Mouse (Mus musculus): ENCODE data around the gene 6030408B16Rik. TPM values are rescaled to one million over a fixed set of nuclear protein-coding genes. Genes with fewer than 3 reads are reported as not detected.

The 6030408B16Rik gene
- polyA plus RNA-seq, 2 experiments: 0.10 to 0.18 TPM

DNA sequence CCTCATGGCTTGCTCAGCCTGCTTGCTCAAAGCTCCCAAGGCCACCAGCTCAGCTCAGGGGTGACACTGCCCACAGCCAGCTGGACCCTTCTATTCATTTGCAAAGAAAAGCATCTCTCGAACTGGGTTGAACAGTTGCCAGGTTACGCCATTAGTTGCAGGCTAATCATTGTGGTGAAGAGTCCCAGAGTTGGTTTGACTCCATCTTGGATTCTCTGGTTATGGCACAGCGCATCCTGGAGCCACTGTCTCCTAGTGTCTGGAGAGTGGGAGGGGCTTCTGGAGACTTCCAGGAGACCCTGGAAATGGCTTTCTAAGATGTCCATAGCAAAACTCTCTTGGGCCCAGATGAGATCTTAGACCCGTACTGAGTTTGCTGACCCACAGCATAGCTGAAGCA is 22.4 kb downstream of the 6030408B16Rik start:
- H3K9ac ChIP-seq (replicated peaks): no peak overlapping the region
- H3K4me3 ChIP-seq (ENCODE audit: insufficient read depth in 1 of 2, low read depth in 2 of 2, low read length in 2 of 2): no peak overlapping the region
- no peaks in the 10 kb centered on the region for H3K27me3 ChIP-seq (ENCODE audit: control insufficient read depth, insufficient read depth, low read length)
- H3K9me3 ChIP-seq (ENCODE audit: control insufficient read depth, low read length): no peaks in the 10 kb centered on the region
- H3K36me3 ChIP-seq (replicated peaks; ENCODE audit: control insufficient read depth, insufficient read depth, low read depth): no peaks in the 10 kb centered on the region
- H3K27ac ChIP-seq: no peak overlapping the region
- no peak for DNase-seq (ENCODE audit: low read depth in 3 of 3, low spot score in 3 of 3)
- TF ChIP-seq EP300 (IDR thresholded peaks at IDR 0.05; ENCODE audit: low read depth) (no peak), CTCF (IDR thresholded peaks at IDR 0.05; ENCODE audit: low read depth) (no peak)
- no peak for ATAC-seq (ENCODE audit: insufficient read depth)
- WGBS (ENCODE audit: insufficient replicate concordance): 74% methylated on average over 4 of the region's 4 CpGs
- H3K4me1 ChIP-seq (replicated peaks; ENCODE audit: control insufficient read depth in 2 of 2, insufficient read depth in 2 of 2, low read length in 1 of 2): peaks cover 0 to 16% of the 10 kb centered on the region in 2 experiments; a peak in 2 of 4 replicates
- H3K4me2 ChIP-seq (ENCODE audit: low read depth): no peak overlapping the region

- WGBS (ENCODE audit: insufficient replicate concordance): 1% methylated on average over 11 of the region's 11 CpGs
- DNase-seq (ENCODE audit: low read depth in 3 of 3, low spot score in 3 of 3): peak; percentile 47 to 56 (median 53)
- Histone ChIP-seq H3K9me3 (ENCODE audit: control insufficient read depth, low read length) (no peaks in the 10 kb centered on the region), H3K27ac (no peak overlapping the region), H3K36me3 (replicated peaks; ENCODE audit: control insufficient read depth, insufficient read depth, low read depth) (no peaks in the 10 kb centered on the region), H3K4me3 (ENCODE audit: insufficient read depth in 1 of 2, low read depth in 2 of 2, low read length in 2 of 2) (peak overlapping the region; percentile 3 to 52; a peak in 2 of 4 replicates), H3K4me2 (ENCODE audit: low read depth) (peak overlapping the region; percentile 35), H3K27me3 (ENCODE audit: control insufficient read depth, insufficient read depth, low read length) (no peaks in the 10 kb centered on the region), H3K4me1 (replicated peaks; ENCODE audit: control insufficient read depth in 2 of 2, insufficient read depth in 2 of 2, low read length in 1 of 2) (peaks cover 0 to 19% of the 10 kb centered on the region in 2 experiments; a peak in 2 of 4 replicates), H3K9ac (replicated peaks) (no peak overlapping the region)
- TF ChIP-seq CTCF (IDR thresholded peaks at IDR 0.05; ENCODE audit: low read depth): peak; percentile 90
- no peak for TF ChIP-seq EP300 (IDR thresholded peaks at IDR 0.05; ENCODE audit: low read depth)
- ATAC-seq (ENCODE audit: insufficient read depth): peak; percentile 67; the same call in 1 of the 2 replicates
Measured at GRCm38 (mm10) chr15:101315832-101316231, 22.8 kb downstream of the 6030408B16Rik start.

- no peak for ATAC-seq (ENCODE audit: insufficient read depth)
- Histone ChIP-seq H3K9me3 (ENCODE audit: control insufficient read depth, low read length) (no peaks in the 10 kb centered on the region), H3K27me3 (ENCODE audit: control insufficient read depth, insufficient read depth, low read length) (no peaks in the 10 kb centered on the region), H3K4me2 (ENCODE audit: low read depth) (peak overlapping the region; percentile 35), H3K4me1 (replicated peaks; ENCODE audit: control insufficient read depth in 2 of 2, insufficient read depth in 2 of 2, low read length in 1 of 2) (peaks cover 0 to 23% of the 10 kb centered on the region in 2 experiments; a peak in 2 of 4 replicates), H3K27ac (no peak overlapping the region), H3K4me3 (ENCODE audit: insufficient read depth in 1 of 2, low read depth in 2 of 2, low read length in 2 of 2) (peak overlapping the region; percentile 3 to 35), H3K9ac (replicated peaks) (no peak overlapping the region), H3K36me3 (replicated peaks; ENCODE audit: control insufficient read depth, insufficient read depth, low read depth) (no peaks in the 10 kb centered on the region)
- WGBS (ENCODE audit: insufficient replicate concordance): 15% methylated on average over 13 of the region's 13 CpGs
- TF ChIP-seq CTCF (IDR thresholded peaks at IDR 0.05; ENCODE audit: low read depth) (no peak), EP300 (IDR thresholded peaks at IDR 0.05; ENCODE audit: low read depth) (no peak)
- DNase-seq (ENCODE audit: low read depth in 3 of 3, low spot score in 3 of 3): no peak
Measured at GRCm38 (mm10) chr15:101316279-101316912, 23.4 kb downstream of the 6030408B16Rik start.

DNA sequence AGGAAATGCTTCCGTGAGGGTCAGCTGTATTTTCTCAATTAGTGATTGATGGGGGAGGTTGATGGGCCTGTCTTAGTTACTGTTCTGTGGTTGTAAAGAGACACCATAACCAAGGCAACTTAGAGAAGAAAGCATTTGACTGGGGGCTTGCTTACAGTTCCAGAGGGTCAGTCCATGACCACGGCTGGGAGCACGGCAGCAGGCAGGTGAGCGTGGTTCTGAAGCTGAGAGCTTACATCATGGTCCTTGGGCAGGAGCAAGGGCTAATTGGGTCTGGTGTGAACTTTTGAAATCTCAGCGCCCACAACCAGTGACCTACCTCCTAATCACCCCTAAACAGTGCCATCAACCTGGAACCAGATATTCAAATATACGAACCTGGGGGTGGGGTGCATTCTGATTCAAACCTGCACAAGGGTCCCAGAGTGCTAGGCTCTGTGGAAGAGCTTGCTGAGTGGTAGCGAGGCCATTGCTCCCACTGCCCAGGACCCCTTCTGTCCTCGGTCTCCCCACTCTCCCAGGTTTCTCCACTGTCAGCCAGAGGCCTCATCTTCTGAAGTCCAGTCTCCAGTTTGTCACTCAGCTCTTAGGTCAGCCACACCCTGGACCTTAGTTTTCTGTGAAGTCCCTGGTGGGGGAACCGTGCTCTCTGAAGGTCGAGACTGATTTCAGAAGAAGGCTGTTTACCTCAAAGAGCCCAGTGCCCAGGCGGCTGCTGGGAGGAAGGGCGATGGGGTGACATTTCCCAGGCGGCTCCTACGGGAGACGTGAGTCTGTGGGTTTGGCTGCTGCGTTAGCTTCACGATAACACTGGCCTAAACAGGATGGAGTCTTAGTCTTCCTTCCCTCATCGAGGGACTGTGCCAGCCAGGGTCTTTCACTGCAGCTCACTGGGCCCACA is 24.2 kb downstream of the 6030408B16Rik start:
- Histone ChIP-seq H3K4me3 (ENCODE audit: insufficient read depth in 1 of 2, low read depth in 2 of 2, low read length in 2 of 2) (peak overlapping the region; percentile 1 to 35; a peak in 3 of 4 replicates), H3K9me3 (ENCODE audit: control insufficient read depth, low read length) (no peaks in the 10 kb centered on the region), H3K36me3 (replicated peaks; ENCODE audit: control insufficient read depth, insufficient read depth, low read depth) (no peaks in the 10 kb centered on the region), H3K27me3 (ENCODE audit: control insufficient read depth, insufficient read depth, low read length) (no peaks in the 10 kb centered on the region), H3K4me2 (ENCODE audit: low read depth) (no peak overlapping the region; the same call in 1 of the 2 replicates), H3K27ac (no peak overlapping the region), H3K9ac (replicated peaks) (no peak overlapping the region), H3K4me1 (replicated peaks; ENCODE audit: control insufficient read depth in 2 of 2, insufficient read depth in 2 of 2, low read length in 1 of 2) (peaks cover 0 to 24% of the 10 kb centered on the region in 2 experiments; a peak in 2 of 4 replicates)
- TF ChIP-seq CTCF (IDR thresholded peaks at IDR 0.05; ENCODE audit: low read depth): no peak
- TF ChIP-seq EP300 (IDR thresholded peaks at IDR 0.05; ENCODE audit: low read depth): no peak
- 21% methylated on average over 18 of the region's 18 CpGs for WGBS (ENCODE audit: insufficient replicate concordance)
- DNase-seq (ENCODE audit: low read depth in 3 of 3, low spot score in 3 of 3): no peak
- ATAC-seq (ENCODE audit: insufficient read depth): no peak
